Mouse (Mus musculus) MEL (cell line): Measurements from ENCODE around the gene Hoxb7.

ENCODE experiments used
- CTCF ChIP-seq, 3 experiments: IDR thresholded peaks in 2 of 3; conservative IDR thresholded peaks in 1 of 3; 2 replicates each; pipeline ENCODE4 v1.5.1; 2011 to 2012; ENCODE audit warnings: low read length in 3 of 3, low read depth in 2 of 3, mild to moderate bottlenecking in 2 of 3, improper control_type of control experiment in 1 of 3, inconsistent platforms in 1 of 3, mixed read lengths in 1 of 3, moderate library complexity in 1 of 3; ENCODE audit not compliant: control insufficient read depth in 1 of 3, insufficient read depth in 1 of 3, poor library complexity in 1 of 3, severe bottlenecking in 1 of 3
- EP300 ChIP-seq, 2 experiments: IDR thresholded peaks; 2 replicates each; pipeline ENCODE4 v1.6.1; 2011; ENCODE audit warnings: improper control_type of control experiment in 2 of 2, low read length in 2 of 2, low read depth in 1 of 2, mild to moderate bottlenecking in 1 of 2
- HCFC1 ChIP-seq: IDR thresholded peaks from 2 replicates; pipeline ENCODE4 v1.6.1; 2012; ENCODE audit warnings: low read depth, mild to moderate bottlenecking, inconsistent platforms, low read length, improper control_type of control experiment, moderate library complexity
- MYB ChIP-seq: IDR thresholded peaks from 2 replicates; pipeline ENCODE4 v1.6.1; 2011; ENCODE audit warnings: mild to moderate bottlenecking, low read depth, low read length, improper control_type of control experiment
- POLR2A ChIP-seq, 2 experiments: IDR thresholded peaks; 2 replicates each; pipeline ENCODE4 v1.6.1; 2011 to 2012; ENCODE audit warnings: low read length in 2 of 2, mild to moderate bottlenecking in 2 of 2, control low read depth in 1 of 2, improper control_type of control experiment in 1 of 2, low read depth in 1 of 2, moderate library complexity in 1 of 2; ENCODE audit not compliant: control insufficient read depth in 1 of 2, insufficient read depth in 1 of 2, poor library complexity in 1 of 2
- ZKSCAN1 ChIP-seq: IDR thresholded peaks from 2 replicates; pipeline ENCODE4 v1.6.1; 2012; ENCODE audit warnings: low read depth, mild to moderate bottlenecking, inconsistent platforms, low read length, improper control_type of control experiment, moderate library complexity

DNA sequence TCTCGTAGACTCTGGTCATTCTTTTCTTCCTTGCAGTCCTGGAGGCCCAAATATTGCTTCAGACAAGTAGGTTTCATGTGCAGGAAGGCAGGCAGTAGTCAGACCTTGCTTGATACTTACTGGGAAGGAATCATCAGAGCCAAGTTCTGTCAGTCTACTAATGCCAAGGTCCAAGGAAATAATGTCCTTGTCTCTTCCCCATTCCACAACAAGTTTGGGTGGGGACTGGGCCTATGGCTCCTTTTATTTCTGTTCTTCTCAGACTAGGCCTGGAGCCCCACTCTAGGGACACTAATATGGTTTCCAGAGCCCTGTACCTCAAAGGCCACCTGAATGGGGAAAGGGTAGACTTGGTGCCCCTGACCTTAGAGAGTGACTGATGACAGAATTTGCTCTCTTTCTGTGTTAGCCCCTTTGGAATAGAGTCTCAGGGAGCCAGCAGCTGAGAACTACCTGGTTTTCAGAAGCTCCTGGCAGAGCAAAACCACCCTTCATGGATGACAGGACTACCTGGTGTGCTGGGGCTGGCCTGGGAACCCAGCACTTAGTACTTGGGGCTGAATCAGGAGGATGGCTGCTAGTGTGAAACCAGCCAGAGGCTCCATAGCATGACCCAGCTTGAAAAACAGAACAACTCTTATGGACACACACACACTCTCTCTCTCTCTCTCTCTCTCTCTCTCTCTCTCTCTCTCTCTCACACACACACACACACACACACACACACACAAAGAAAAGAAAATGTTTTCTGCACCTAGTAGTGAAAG is 2.2 kb downstream of the Hoxb7 start:
- TF ChIP-seq EP300 (IDR thresholded peaks at IDR 0.05; ENCODE audit: low read depth in 1 of 2, low read length in 2 of 2) (no peak), HCFC1 (no peak), ZKSCAN1 (no peak), MYB (no peak), CTCF (IDR thresholded peaks at IDR 0.05 in 2 of 3, conservative IDR thresholded peaks at IDR 0.05 in 1 of 3; ENCODE audit: control insufficient read depth in 1 of 3, insufficient read depth in 1 of 3, low read depth in 2 of 3, low read length in 3 of 3, poor library complexity in 1 of 3, severe bottlenecking in 1 of 3) (no peak), POLR2A (IDR thresholded peaks at IDR 0.05; ENCODE audit: control insufficient read depth in 1 of 2, insufficient read depth in 1 of 2, low read depth in 1 of 2, low read length in 2 of 2, poor library complexity in 1 of 2) (no peak)
